Mouse (Mus musculus) ES-E14 (cell line): ENCODE results near the gene Grid2. TPM values are rescaled to one million over a fixed set of nuclear protein-coding genes. Genes with fewer than 3 reads are reported as not detected.
A peak's percentile ranks its signal among the peaks of the same experiment; 100 is the strongest.

Source experiments
- DNase-seq: peaks from one replicate; pipeline ENCODE4 v3.0.0-alpha.2; 2013; ENCODE audit warnings: low read depth, low spot score
- H3K27ac ChIP-seq: 2 replicates; pipeline ENCODE4 v1.5.1; 2012; ENCODE audit warnings: low read depth, mild to moderate bottlenecking, low read length, moderate library complexity, mixed read lengths; ENCODE audit not compliant: poor library complexity, insufficient read depth, severe bottlenecking
- H3K36me3 ChIP-seq: 2 replicates; pipeline ENCODE4 v1.6.1; 2012; ENCODE audit warnings: mild to moderate bottlenecking, low read length, moderate library complexity, mixed read lengths; ENCODE audit not compliant: control insufficient read depth, poor library complexity, insufficient read depth, severe bottlenecking
- H3K4me1 ChIP-seq, 2 experiments: fragments of 150-350 bp in 1 of 2; sonication (generic) in 1 of 2; 2 replicates each; pipeline ENCODE4 v1.6.1; 2012; ENCODE audit warnings: low read length in 2 of 2, mild to moderate bottlenecking in 1 of 2, mixed read lengths in 1 of 2; ENCODE audit not compliant: control insufficient read depth in 2 of 2, insufficient read depth in 2 of 2, poor library complexity in 1 of 2
- H3K4me3 ChIP-seq, 2 experiments: fragments of 150-350 bp in 1 of 2; sonication (generic) in 1 of 2; 2 replicates each; pipeline ENCODE4 v1.5.1; 2012; ENCODE audit warnings: low read length in 2 of 2, low read depth in 1 of 2, mild to moderate bottlenecking in 1 of 2, mixed read lengths in 1 of 2; ENCODE audit not compliant: insufficient read depth in 1 of 2, poor library complexity in 1 of 2, severe bottlenecking in 1 of 2
- H3K9ac ChIP-seq: 2 replicates; pipeline ENCODE4 v1.6.1; 2012; ENCODE audit warnings: low read depth, mild to moderate bottlenecking, low read length, mixed read lengths; ENCODE audit not compliant: poor library complexity, insufficient read depth, severe bottlenecking
- H3K9me3 ChIP-seq: fragments of 150-350 bp; sonication (generic); 2 replicates; pipeline ENCODE4 v1.6.1; 2012; ENCODE audit warnings: low read depth, mild to moderate bottlenecking, low read length; ENCODE audit not compliant: control insufficient read depth, insufficient read depth
- CHD2 ChIP-seq: IDR thresholded peaks from 2 replicates; pipeline ENCODE4 v1.6.1; 2014; ENCODE audit warnings: mild to moderate bottlenecking, low read depth, low read length, inconsistent platforms
- HCFC1 ChIP-seq: IDR thresholded peaks from 2 replicates; pipeline ENCODE4 v1.6.1; 2012; ENCODE audit warnings: low read length, inconsistent platforms, borderline replicate concordance; ENCODE audit not compliant: insufficient read depth
- MAFK ChIP-seq: IDR thresholded peaks from 2 replicates; pipeline ENCODE4 v1.6.1; 2014; ENCODE audit warnings: mild to moderate bottlenecking, low read depth, low read length, inconsistent platforms; ENCODE audit not compliant: insufficient read depth
- ZC3H11A ChIP-seq: IDR thresholded peaks from 2 replicates; pipeline ENCODE4 v1.6.1; 2012; ENCODE audit warnings: low read depth, mild to moderate bottlenecking, inconsistent platforms, low read length, borderline replicate concordance
- ZNF384 ChIP-seq: IDR thresholded peaks from 2 replicates; pipeline ENCODE4 v1.6.1; 2012; ENCODE audit warnings: low read depth, low read length, inconsistent platforms
- in situ Hi-C, 2 experiments: fragments of 600-800 bp; cut with MboI; formaldehyde crosslinking; loops; one replicate each; pipeline ENCODE4 v1.15.1; 2025; ENCODE audit warnings: low sequenced_read_pairs in 2 of 2, inconsistent platforms in 1 of 2; ENCODE audit not compliant: unreplicated experiment in 2 of 2
- total RNA-seq: library from RNA; depleted of rRNA; stranded (reverse); fragments of 300-350 nt; gene quantifications from 2 replicates; pipeline ENCODE4 v1.2.3, GENCODE M21; 2012

The Grid2 gene
- total RNA-seq, 1 experiment: 0.94 TPM

- TF ChIP-seq HCFC1 (no peak), MAFK (no peak), ZNF384 (no peak), ZC3H11A (no peak)
Measured at GRCm38 (mm10) chr6:64555220-64555619, 1299.5 kb downstream of the Grid2 start.

GRCm38 (mm10) chr6:64568599-64568998 is 1312.9 kb downstream of the Grid2 start:
- in situ Hi-C loops: no loop called here
- H3K4me3 ChIP-seq: no peak overlapping the region
- H3K9ac ChIP-seq: no peak overlapping the region
- no peak overlapping the region for H3K27ac ChIP-seq
- no peaks in the 10 kb centered on the region for H3K4me1 ChIP-seq
- no peaks in the 10 kb centered on the region for H3K36me3 ChIP-seq
- peak; percentile 6 for DNase-seq
- peak; percentile 25; the same call in 1 of the 2 replicates for TF ChIP-seq ZNF384
- TF ChIP-seq CHD2: no peak
- TF ChIP-seq MAFK: no peak
- H3K9me3 ChIP-seq: no peaks in the 10 kb centered on the region

More at GRCm38 (mm10) chr6:64555220-64555619, 1299.5 kb downstream of the Grid2 start:
- in situ Hi-C loops: no loop called here
- no peak overlapping the region for H3K27ac ChIP-seq
- no peaks in the 10 kb centered on the region for H3K36me3 ChIP-seq
- H3K9me3 ChIP-seq: no peaks in the 10 kb centered on the region
- H3K9ac ChIP-seq: no peak overlapping the region
- no peak overlapping the region for H3K4me3 ChIP-seq
- no peak for DNase-seq
- no peaks in the 10 kb centered on the region for H3K4me1 ChIP-seq

DNA sequence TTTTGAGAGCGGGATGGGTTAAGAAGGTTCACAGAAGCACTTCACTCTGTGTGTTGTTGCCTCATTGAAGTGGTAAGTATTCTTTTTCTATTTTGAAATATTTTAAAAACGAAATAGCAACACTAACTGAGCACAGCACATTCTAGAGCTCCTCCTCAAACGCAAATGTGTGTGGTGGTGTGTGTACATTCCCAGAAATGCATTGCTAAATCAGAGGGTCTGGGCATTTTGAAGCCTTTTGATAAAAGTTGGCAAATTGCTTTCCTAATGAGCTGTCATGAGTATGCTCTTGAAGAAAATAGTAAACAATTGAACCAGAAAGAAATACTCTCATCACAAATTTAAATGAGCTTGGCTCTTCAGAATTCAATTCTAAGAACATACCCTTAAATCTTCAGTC is 1325.7 kb downstream of the Grid2 start:
- no peak overlapping the region for H3K27ac ChIP-seq
- no peak overlapping the region for H3K9ac ChIP-seq
- H3K36me3 ChIP-seq: no peaks in the 10 kb centered on the region
- no peak for TF ChIP-seq MAFK
- no peak for TF ChIP-seq HCFC1
- no peak for TF ChIP-seq CHD2
- TF ChIP-seq ZNF384: no peak
- TF ChIP-seq ZC3H11A: no peak
- H3K4me1 ChIP-seq: no peaks in the 10 kb centered on the region
- no peaks in the 10 kb centered on the region for H3K9me3 ChIP-seq
- in situ Hi-C loops: no loop called here
- no peak for DNase-seq
- H3K4me3 ChIP-seq: no peak overlapping the region

DNA sequence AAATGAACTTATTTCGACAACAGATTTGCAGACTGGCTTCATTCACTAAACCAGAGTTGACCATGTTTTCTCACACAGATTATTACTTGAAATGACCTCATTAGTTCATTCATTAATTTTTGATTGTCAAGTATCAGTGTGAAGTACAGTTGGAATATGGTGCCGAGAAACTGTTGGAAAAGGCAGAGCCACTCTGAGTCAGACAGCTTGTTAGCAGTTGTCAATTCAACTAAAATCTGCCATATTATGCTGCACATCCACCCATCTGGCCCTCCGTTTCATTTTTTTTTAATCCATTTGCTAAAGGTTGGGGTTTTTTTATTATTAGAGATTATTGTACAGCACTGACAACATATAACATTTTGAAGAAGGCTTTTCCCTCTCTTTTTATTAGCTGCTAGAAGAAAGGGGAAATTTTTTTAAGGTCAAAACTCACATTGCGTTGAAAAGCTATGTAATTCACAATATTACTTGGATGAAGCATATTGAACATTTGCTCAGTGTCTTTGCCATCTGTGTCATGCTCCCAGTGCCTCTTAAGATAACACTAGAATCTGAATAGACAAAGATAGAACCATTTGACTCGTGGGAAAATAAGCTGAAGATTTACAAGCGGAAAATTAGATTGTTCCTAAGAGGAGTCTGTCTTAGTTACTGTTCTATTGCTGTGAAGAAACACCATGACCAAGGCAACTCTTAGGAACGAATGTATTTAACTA is 1333.0 kb downstream of the Grid2 start:
- Histone ChIP-seq H3K27ac (no peak overlapping the region), H3K4me3 (no peak overlapping the region), H3K4me1 (no peaks in the 10 kb centered on the region), H3K9ac (no peak overlapping the region), H3K9me3 (no peaks in the 10 kb centered on the region), H3K36me3 (no peaks in the 10 kb centered on the region)
- DNase-seq: no peak
- in situ Hi-C loops: no loop called here
- no peak for TF ChIP-seq ZNF384
- TF ChIP-seq CHD2: no peak
- TF ChIP-seq HCFC1: no peak
- TF ChIP-seq MAFK: no peak
- no peak for TF ChIP-seq ZC3H11A
